Mouse (Mus musculus): Measurements from ENCODE around the gene Pde6h. TPM values are rescaled to one million over a fixed set of nuclear protein-coding genes. Genes with fewer than 3 reads are reported as not detected.

Gene Pde6h
- polyA plus RNA-seq, 1 experiment from 2014 or later: not detected

DNA sequence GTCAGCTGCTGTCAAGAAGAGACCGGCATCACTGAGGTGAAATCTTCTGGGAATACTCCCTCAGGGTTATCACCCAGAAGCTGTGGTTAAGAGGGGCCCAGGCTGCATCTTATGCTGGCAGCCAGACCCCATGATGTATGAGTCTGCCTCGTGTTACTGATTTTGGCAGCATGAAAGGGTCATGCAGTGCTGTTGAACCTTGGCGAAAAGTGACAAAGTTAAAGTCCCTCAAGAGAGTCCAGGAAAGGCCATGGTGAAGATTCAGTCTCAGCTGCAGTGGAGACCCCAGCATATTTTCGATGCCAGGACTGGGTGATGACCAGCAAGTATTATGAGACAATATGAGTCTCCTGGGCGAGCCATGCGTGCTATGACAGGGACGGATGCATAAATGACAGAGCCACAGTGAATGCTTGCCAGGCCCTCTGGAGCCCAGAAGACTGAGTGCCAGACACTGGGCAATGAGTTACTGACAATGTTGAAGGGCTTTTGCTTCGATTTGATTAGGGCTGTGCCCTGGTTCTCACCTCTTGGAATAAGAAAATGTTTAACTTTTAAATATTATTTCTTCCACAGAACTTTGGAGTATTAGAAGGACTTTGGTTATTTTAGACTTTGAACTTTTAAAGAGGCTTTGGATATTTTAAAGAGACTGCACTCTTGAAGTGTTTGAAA, 7.8 kb upstream of the Pde6h start:
- no peaks in the 10 kb centered on the region for H3K27me3 ChIP-seq (replicated peaks; ENCODE audit: control insufficient read depth, insufficient read depth, low read length)
- WGBS: 80% methylated on average over 8 of the region's 8 CpGs

DNA sequence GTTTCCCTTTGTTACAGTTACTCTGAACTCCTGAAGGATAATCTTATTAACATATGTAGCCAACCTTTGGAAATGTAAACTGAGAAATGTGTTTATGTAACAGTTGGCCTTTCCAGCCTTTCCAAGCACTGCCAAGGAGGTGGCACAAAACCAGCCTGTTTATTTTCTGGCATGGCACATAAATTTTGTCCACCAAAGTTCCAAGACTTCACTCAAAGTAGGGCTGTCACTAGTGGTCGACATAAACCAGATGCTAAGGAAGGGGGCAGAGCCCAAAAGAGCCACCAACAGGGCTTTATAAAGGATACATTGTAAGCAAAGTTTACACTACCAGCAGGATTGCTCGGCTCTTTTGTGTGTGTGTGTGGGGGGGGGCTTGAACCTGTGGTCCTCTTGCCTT, 5.7 kb upstream of the Pde6h start:
- Histone ChIP-seq H3K9me3 (ENCODE audit: control insufficient read depth, low read length) (no peaks in the 10 kb centered on the region), H3K27ac (ENCODE audit: low read depth, low read length) (no peak overlapping the region), H3K4me2 (no peak overlapping the region), H3K9ac (ENCODE audit: low read depth, low read length) (no peak overlapping the region), H3K4me3 (ENCODE audit: low read depth, low read length) (no peak overlapping the region), H3K4me1 (replicated peaks; ENCODE audit: control insufficient read depth, insufficient read depth, low read length) (no peaks in the 10 kb centered on the region), H3K27me3 (replicated peaks; ENCODE audit: control insufficient read depth, insufficient read depth, low read length) (no peaks in the 10 kb centered on the region), H3K36me3 (ENCODE audit: control insufficient read depth, insufficient read depth, low read length) (no peaks in the 10 kb centered on the region)
- no peak for ATAC-seq (replicated peaks; ENCODE audit: low FRiP score)
- no peak for DNase-seq (ENCODE audit: low spot score)
- 33% methylated on average over 2 of the region's 2 CpGs for WGBS

More for the DNA sequence above, 7.8 kb upstream of the Pde6h start:
- no peak overlapping the region for H3K4me3 ChIP-seq (ENCODE audit: low read depth, low read length)
- no peak overlapping the region for H3K4me2 ChIP-seq
- DNase-seq (ENCODE audit: low spot score): no peak
- no peak overlapping the region for H3K9ac ChIP-seq (ENCODE audit: low read depth, low read length)
- no peaks in the 10 kb centered on the region for H3K4me1 ChIP-seq (replicated peaks; ENCODE audit: control insufficient read depth, insufficient read depth, low read length)
- no peak overlapping the region for H3K27ac ChIP-seq (ENCODE audit: low read depth, low read length)
- no peaks in the 10 kb centered on the region for H3K36me3 ChIP-seq (ENCODE audit: control insufficient read depth, insufficient read depth, low read length)
- no peak for ATAC-seq (replicated peaks; ENCODE audit: low FRiP score)
- no peaks in the 10 kb centered on the region for H3K9me3 ChIP-seq (ENCODE audit: control insufficient read depth, low read length)

GRCm38 (mm10) chr6:136920320-136921257, 3.0 kb upstream of the Pde6h start:
- H3K4me1 ChIP-seq (replicated peaks; ENCODE audit: control insufficient read depth, insufficient read depth, low read length): no peaks in the 10 kb centered on the region
- whole genome bisulfite sequencing: 35% methylated on average over 16 of the region's 16 CpGs
- H3K36me3 ChIP-seq (ENCODE audit: control insufficient read depth, insufficient read depth, low read length): no peaks in the 10 kb centered on the region
- no peak overlapping the region for H3K27ac ChIP-seq (ENCODE audit: low read depth, low read length)
- ATAC-seq (replicated peaks; ENCODE audit: low FRiP score) (0 out of 2 replicates have a peak, but pooled peaks have one; percentile 25), DNase-seq (ENCODE audit: low spot score) (peak; percentile 60)
- H3K4me2 ChIP-seq: no peak overlapping the region
- H3K9me3 ChIP-seq (ENCODE audit: control insufficient read depth, low read length): no peaks in the 10 kb centered on the region
- H3K9ac ChIP-seq (ENCODE audit: low read depth, low read length): no peak overlapping the region
- no peaks in the 10 kb centered on the region for H3K27me3 ChIP-seq (replicated peaks; ENCODE audit: control insufficient read depth, insufficient read depth, low read length)
- H3K4me3 ChIP-seq (ENCODE audit: low read depth, low read length): no peak overlapping the region

DNA sequence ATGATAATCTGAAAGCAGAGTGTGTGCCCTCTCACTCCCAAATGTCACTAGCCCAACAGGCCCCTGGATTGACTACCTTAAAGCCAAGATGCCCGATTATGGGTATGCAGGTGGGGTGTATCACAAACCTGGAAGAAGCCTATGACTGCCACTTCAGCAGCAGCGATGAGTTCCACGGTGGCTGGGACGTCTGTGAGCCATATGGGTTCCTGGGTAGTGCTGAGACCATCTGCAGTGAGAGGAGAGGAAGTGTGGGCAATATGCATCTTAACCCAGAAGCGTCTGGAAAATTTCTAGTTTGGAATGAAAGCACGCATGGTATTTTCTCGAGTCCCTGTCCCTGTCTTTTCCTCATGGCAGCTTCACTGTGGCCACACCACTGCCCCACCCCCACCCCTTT, 2.0 kb upstream of the Pde6h start:
- no peak overlapping the region for H3K4me2 ChIP-seq
- ATAC-seq (replicated peaks; ENCODE audit: low FRiP score) (no peak), DNase-seq (ENCODE audit: low spot score) (no peak)
- H3K9me3 ChIP-seq (ENCODE audit: control insufficient read depth, low read length): no peaks in the 10 kb centered on the region
- H3K27ac ChIP-seq (ENCODE audit: low read depth, low read length): no peak overlapping the region
- no peaks in the 10 kb centered on the region for H3K4me1 ChIP-seq (replicated peaks; ENCODE audit: control insufficient read depth, insufficient read depth, low read length)
- no peaks in the 10 kb centered on the region for H3K27me3 ChIP-seq (replicated peaks; ENCODE audit: control insufficient read depth, insufficient read depth, low read length)
- H3K4me3 ChIP-seq (ENCODE audit: low read depth, low read length): no peak overlapping the region
- H3K36me3 ChIP-seq (ENCODE audit: control insufficient read depth, insufficient read depth, low read length): peaks cover 4% of the 10 kb centered on the region; the same call in 1 of the 2 replicates
- WGBS: 74% methylated on average over 7 of the region's 7 CpGs
- H3K9ac ChIP-seq (ENCODE audit: low read depth, low read length): no peak overlapping the region

- Histone ChIP-seq H3K36me3 (ENCODE audit: control insufficient read depth, insufficient read depth, low read length) (peaks cover 4% of the 10 kb centered on the region; the same call in 1 of the 2 replicates), H3K9ac (ENCODE audit: low read depth, low read length) (no peak within 1 kb of the TSS), H3K4me1 (replicated peaks; ENCODE audit: control insufficient read depth, insufficient read depth, low read length) (no peaks in the 10 kb centered on the region), H3K4me3 (ENCODE audit: low read depth, low read length) (no peak within 1 kb of the TSS), H3K27ac (ENCODE audit: low read depth, low read length) (no peak within 1 kb of the TSS), H3K9me3 (ENCODE audit: control insufficient read depth, low read length) (no peaks in the 10 kb centered on the region), H3K27me3 (replicated peaks; ENCODE audit: control insufficient read depth, insufficient read depth, low read length) (no peaks in the 10 kb centered on the region), H3K4me2 (no peak within 1 kb of the TSS)
- DNase-seq (ENCODE audit: low spot score): no peak
- 75% methylated on average over 5 of the region's 5 CpGs for WGBS
- no peak for ATAC-seq (replicated peaks; ENCODE audit: low FRiP score)
Observed at GRCm38 (mm10) chr6:136922080-136922479, 1.6 kb upstream of the Pde6h start, which contains the start of gene Erp27. Gene Erp27, minus strand, starts transcription at chr6:136922180.

- WGBS: 87% methylated on average over 7 of the region's 7 CpGs
- ATAC-seq (replicated peaks; ENCODE audit: low FRiP score): no peak
Observed at GRCm38 (mm10) chr6:136922871-136923270, 761 bp upstream of the Pde6h start.

GRCm38 (mm10) chr6:136925049-136925448, 1.4 kb downstream of the Pde6h start:
- Histone ChIP-seq H3K9me3 (ENCODE audit: control insufficient read depth, low read length) (no peaks in the 10 kb centered on the region), H3K4me2 (no peak overlapping the region), H3K4me1 (replicated peaks; ENCODE audit: control insufficient read depth, insufficient read depth, low read length) (no peaks in the 10 kb centered on the region), H3K4me3 (ENCODE audit: low read depth, low read length) (no peak overlapping the region), H3K27me3 (replicated peaks; ENCODE audit: control insufficient read depth, insufficient read depth, low read length) (no peaks in the 10 kb centered on the region), H3K27ac (ENCODE audit: low read depth, low read length) (no peak overlapping the region), H3K9ac (ENCODE audit: low read depth, low read length) (no peak overlapping the region), H3K36me3 (ENCODE audit: control insufficient read depth, insufficient read depth, low read length) (peaks cover 4% of the 10 kb centered on the region; the same call in 1 of the 2 replicates)
- 70% methylated on average over 8 of the region's 8 CpGs for WGBS
- DNase-seq (ENCODE audit: low spot score) (no peak), ATAC-seq (replicated peaks; ENCODE audit: low FRiP score) (no peak)

More at GRCm38 (mm10) chr6:136922871-136923270, 761 bp upstream of the Pde6h start:
- H3K36me3 ChIP-seq (ENCODE audit: control insufficient read depth, insufficient read depth, low read length): peaks cover 4% of the 10 kb centered on the region; the same call in 1 of the 2 replicates
- no peak overlapping the region for H3K9ac ChIP-seq (ENCODE audit: low read depth, low read length)
- no peak overlapping the region for H3K4me3 ChIP-seq (ENCODE audit: low read depth, low read length)
- no peaks in the 10 kb centered on the region for H3K9me3 ChIP-seq (ENCODE audit: control insufficient read depth, low read length)
- H3K4me2 ChIP-seq: no peak overlapping the region
- DNase-seq (ENCODE audit: low spot score): no peak
- H3K27ac ChIP-seq (ENCODE audit: low read depth, low read length): no peak overlapping the region
- no peaks in the 10 kb centered on the region for H3K4me1 ChIP-seq (replicated peaks; ENCODE audit: control insufficient read depth, insufficient read depth, low read length)
- H3K27me3 ChIP-seq (replicated peaks; ENCODE audit: control insufficient read depth, insufficient read depth, low read length): no peaks in the 10 kb centered on the region

GRCm38 (mm10) chr6:136927626-136928025, 4.0 kb downstream of the Pde6h start:
- Histone ChIP-seq H3K27me3 (replicated peaks; ENCODE audit: control insufficient read depth, insufficient read depth, low read length) (no peaks in the 10 kb centered on the region), H3K4me3 (ENCODE audit: low read depth, low read length) (no peak overlapping the region), H3K36me3 (ENCODE audit: control insufficient read depth, insufficient read depth, low read length) (peaks cover 4% of the 10 kb centered on the region; the same call in 1 of the 2 replicates), H3K9me3 (ENCODE audit: control insufficient read depth, low read length) (no peaks in the 10 kb centered on the region), H3K9ac (ENCODE audit: low read depth, low read length) (no peak overlapping the region), H3K27ac (ENCODE audit: low read depth, low read length) (no peak overlapping the region), H3K4me2 (no peak overlapping the region), H3K4me1 (replicated peaks; ENCODE audit: control insufficient read depth, insufficient read depth, low read length) (peaks cover 14% of the 10 kb centered on the region)
- DNase-seq (ENCODE audit: low spot score) (no peak), ATAC-seq (replicated peaks; ENCODE audit: low FRiP score) (no peak)
- 90% methylated on average over 1 of the region's 1 CpGs for WGBS

All from liver, embryonic 11.5 days (tissue).